Mouse (Mus musculus): ENCODE measurements around the gene Mycbp2. TPM values are rescaled to one million over a fixed set of nuclear protein-coding genes. Genes with fewer than 3 reads are reported as not detected.

The Mycbp2 gene
- total RNA-seq, 2 experiments from 2014 or later = 173 to 185 TPM

- DNase-seq (ENCODE audit: low spot score in 2 of 2) = peak; percentile 8 to 42
- Histone ChIP-seq H3K27ac (no peak overlapping the region), H3K4me3 (no peak overlapping the region)
- TF ChIP-seq CTCF (conservative IDR thresholded peaks at IDR 0.05) = no peak
Measured at GRCm38 (mm10) chr14:103112606-103113363, 233.8 kb downstream of the Mycbp2 start.

- DNase-seq (ENCODE audit: low spot score in 2 of 2) = peak; percentile 45 to 62
- H3K4me3 ChIP-seq = no peak overlapping the region
- H3K27ac ChIP-seq = peak overlapping the region; percentile 65; the same call in 1 of the 2 replicates
- TF ChIP-seq CTCF (conservative IDR thresholded peaks at IDR 0.05) = no peak
Measured at GRCm38 (mm10) chr14:103109971-103110370, 236.6 kb downstream of the Mycbp2 start.

GRCm38 (mm10) chr14:103106301-103106700 is 240.3 kb downstream of the Mycbp2 start:
- no peak for TF ChIP-seq CTCF (conservative IDR thresholded peaks at IDR 0.05)
- DNase-seq (ENCODE audit: low spot score in 2 of 2) = no peak
- H3K27ac ChIP-seq = no peak overlapping the region
- no peak overlapping the region for H3K4me3 ChIP-seq

GRCm38 (mm10) chr14:103102731-103103335 is 243.8 kb downstream of the Mycbp2 start:
- H3K4me3 ChIP-seq = no peak overlapping the region
- TF ChIP-seq CTCF (conservative IDR thresholded peaks at IDR 0.05) = no peak
- H3K27ac ChIP-seq = no peak overlapping the region
- DNase-seq (ENCODE audit: low spot score in 2 of 2) = peak in 1 of 2 experiments; percentile 3

- peak in 1 of 2 experiments; percentile 3 for DNase-seq (ENCODE audit: low spot score in 2 of 2)
- H3K27ac ChIP-seq = no peak overlapping the region
- TF ChIP-seq CTCF (conservative IDR thresholded peaks at IDR 0.05) = no peak
- H3K4me3 ChIP-seq = no peak overlapping the region
Measured at GRCm38 (mm10) chr14:103102246-103102645, 244.4 kb downstream of the Mycbp2 start.

GRCm38 (mm10) chr14:103101171-103101570 is 245.4 kb downstream of the Mycbp2 start:
- no peak overlapping the region for H3K4me3 ChIP-seq
- DNase-seq (ENCODE audit: low spot score in 2 of 2) = no peak

GRCm38 (mm10) chr14:103100296-103100695 is 246.3 kb downstream of the Mycbp2 start:
- peak overlapping the region; percentile 100 for H3K27ac ChIP-seq
- no peak for TF ChIP-seq CTCF (conservative IDR thresholded peaks at IDR 0.05)
- peak in 1 of 2 experiments; percentile 7 for DNase-seq (ENCODE audit: low spot score in 2 of 2)
- H3K4me3 ChIP-seq = no peak overlapping the region

More at GRCm38 (mm10) chr14:103101171-103101570, 245.4 kb downstream of the Mycbp2 start:
- no peak overlapping the region for H3K27ac ChIP-seq
- no peak for TF ChIP-seq CTCF (conservative IDR thresholded peaks at IDR 0.05)

- Histone ChIP-seq H3K4me3 (peak within 1 kb of the TSS; percentile 83), H3K27ac (peak within 1 kb of the TSS; percentile 100)
- peak; percentile 30 for TF ChIP-seq CTCF (conservative IDR thresholded peaks at IDR 0.05)
- peak; percentile 69 to 81 for DNase-seq (ENCODE audit: low spot score in 2 of 2)
Measured at GRCm38 (mm10) chr14:103099238-103099933, 247.2 kb downstream of the Mycbp2 start, which contains the start of gene Fbxl3. Gene Fbxl3 (minus strand): TSS chr14:103099566.

- TF ChIP-seq CTCF (conservative IDR thresholded peaks at IDR 0.05) = no peak
- DNase-seq (ENCODE audit: low spot score in 2 of 2) = peak; percentile 74 to 82
- H3K4me3 ChIP-seq = peak overlapping the region; percentile 83
- H3K27ac ChIP-seq = peak overlapping the region; percentile 100
Measured at GRCm38 (mm10) chr14:103098587-103099235, 247.9 kb downstream of the Mycbp2 start.

GRCm38 (mm10) chr14:103098213-103098586 is 248.4 kb downstream of the Mycbp2 start:
- no peak for DNase-seq (ENCODE audit: low spot score in 2 of 2)
- Histone ChIP-seq H3K4me3 (peak overlapping the region; percentile 83), H3K27ac (peak overlapping the region; percentile 100)
- TF ChIP-seq CTCF (conservative IDR thresholded peaks at IDR 0.05) = no peak

GRCm38 (mm10) chr14:103096621-103097020 is 250.0 kb downstream of the Mycbp2 start:
- no peak overlapping the region; the same call in 1 of the 2 replicates for H3K27ac ChIP-seq
- DNase-seq (ENCODE audit: low spot score in 2 of 2) = no peak
- peak overlapping the region; percentile 83; the same call in 1 of the 2 replicates for H3K4me3 ChIP-seq
- TF ChIP-seq CTCF (conservative IDR thresholded peaks at IDR 0.05) = no peak

GRCm38 (mm10) chr14:103095826-103096225 is 250.8 kb downstream of the Mycbp2 start:
- TF ChIP-seq CTCF (conservative IDR thresholded peaks at IDR 0.05) = no peak
- Histone ChIP-seq H3K27ac (no peak overlapping the region), H3K4me3 (no peak overlapping the region)
- no peak for DNase-seq (ENCODE audit: low spot score in 2 of 2)
